Mouse (Mus musculus) CD4-positive, CD25-positive, alpha-beta regulatory T cell, adult 4 months (primary cell): ENCODE measurements around the gene Zfp560. TPM values are rescaled to one million over a fixed set of nuclear protein-coding genes. Genes with fewer than 3 reads are reported as not detected.
"Not testable (repeated sequence)": the region's sequence is repeated elsewhere in the genome, so short reads cannot be mapped to it uniquely, and the experiment has no call there.

Source experiments
- ATAC-seq: one replicate; pipeline ENCODE4 v1.8.0; 2017
- polyA plus RNA-seq, 2 experiments: library from polyadenylated mRNA; unstranded; fragments of 100-300 nt; shearing (Covaris generic); gene quantifications; one replicate each; pipeline ENCODE4 v1.2.1; 2017

The Zfp560 gene
- polyA plus RNA-seq, result 10 to 100 TPM; 27.0 to 37.1 TPM

DNA sequence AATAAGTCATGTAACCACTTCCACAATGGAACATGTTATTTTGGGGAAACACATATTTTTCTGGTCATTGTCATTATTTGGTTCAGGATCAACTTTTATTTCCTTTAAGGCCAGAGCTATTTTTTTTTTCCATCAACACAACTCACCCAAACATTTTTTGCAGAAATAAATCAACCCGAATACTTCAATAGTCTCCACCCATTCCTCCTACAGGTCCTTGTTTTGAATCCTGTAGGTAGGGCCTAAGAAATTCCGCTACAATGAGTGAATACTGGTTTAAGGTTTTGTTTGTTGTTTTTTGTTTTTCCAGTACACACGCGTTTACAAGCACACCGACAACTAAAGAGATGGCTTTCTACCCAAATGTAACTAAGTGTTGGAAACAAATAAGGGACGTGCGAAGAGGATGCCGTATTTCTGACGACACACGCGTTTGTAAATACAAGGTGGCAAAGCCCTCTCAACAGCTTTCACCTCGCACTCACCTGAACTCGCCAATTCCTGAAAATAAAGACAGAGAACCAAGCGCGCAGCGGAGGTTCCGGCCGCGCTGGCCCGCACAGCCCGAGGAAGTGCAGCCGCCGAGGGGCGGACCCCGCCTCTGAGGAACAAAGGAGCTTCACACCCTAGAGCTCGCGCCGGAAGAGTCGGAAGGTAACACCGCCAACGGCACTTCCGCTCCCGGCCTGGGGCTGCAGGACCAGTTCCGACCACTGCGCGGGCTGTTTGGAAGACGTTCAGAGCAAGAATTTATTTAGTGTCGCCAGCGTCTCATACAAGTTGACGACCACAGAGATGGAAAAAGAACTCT, at the start of gene Zfp560:
Zfp560 (minus strand) TSS at position 646 of the 811 bp plus-strand sequence.
- ATAC-seq, result peak; percentile 99

DNA sequence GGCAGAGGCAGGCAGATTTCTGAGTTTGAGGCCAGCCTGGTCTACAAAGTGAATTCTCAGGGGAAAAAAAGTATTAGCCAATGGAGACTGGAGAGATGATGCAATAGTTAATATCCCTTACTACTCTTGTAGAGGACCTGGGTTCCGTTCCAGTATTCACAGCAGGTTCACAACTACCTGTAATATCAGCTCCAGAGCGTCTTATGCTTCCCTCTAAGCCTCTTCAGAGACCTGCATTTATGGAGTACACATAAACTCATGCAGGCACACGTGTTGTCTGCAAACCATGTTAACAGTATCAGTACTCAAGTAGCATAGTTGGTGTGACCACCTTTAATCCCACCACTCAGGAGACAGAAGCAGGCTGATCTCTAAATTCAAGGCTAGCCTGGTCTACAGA, 45.0 kb upstream of the Zfp560 start:
- no peak for ATAC-seq

DNA sequence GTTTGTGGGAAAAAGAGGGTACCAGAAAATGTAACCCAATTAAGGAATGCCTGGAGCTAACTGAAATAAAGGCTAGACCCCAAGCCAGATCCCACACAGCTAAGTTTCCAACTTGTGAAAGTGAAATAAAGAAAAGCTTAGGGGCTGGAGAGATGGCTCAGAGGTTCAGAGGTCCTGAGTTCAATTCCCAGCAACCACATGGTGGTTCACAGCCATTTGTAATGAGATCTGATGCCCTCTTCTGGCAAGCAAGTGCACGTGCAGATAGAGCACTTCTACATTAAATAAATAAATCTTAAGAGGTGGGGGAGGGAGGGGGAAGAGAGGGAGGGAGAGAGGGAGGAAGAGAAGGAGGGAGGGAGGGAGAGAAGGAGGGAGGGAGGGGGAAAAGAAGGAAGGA, 26.5 kb upstream of the Zfp560 start:
- no peak for ATAC-seq

GRCm38 (mm10) chr9:20409319-20409718, 24.3 kb upstream of the Zfp560 start:
- no peak for ATAC-seq

DNA sequence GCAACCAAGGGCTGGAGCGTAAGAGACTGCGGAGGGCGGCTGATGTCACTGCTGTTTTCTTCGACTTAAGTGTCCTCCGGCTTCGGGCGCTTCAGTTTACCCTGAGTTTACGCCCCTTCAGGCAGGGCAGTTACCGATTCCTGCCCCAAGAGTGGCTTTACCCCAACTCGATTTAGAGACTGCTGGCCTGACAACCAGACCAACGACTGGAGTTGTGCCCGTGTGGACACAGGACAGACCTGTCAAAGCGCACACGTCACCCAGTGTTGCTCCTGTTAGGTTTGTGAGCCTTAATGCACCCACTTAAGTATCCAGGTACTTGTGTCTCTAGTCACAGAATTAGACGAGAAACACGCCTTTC, 346 bp upstream of the Zfp560 start:
- peak; percentile 41 for ATAC-seq

DNA sequence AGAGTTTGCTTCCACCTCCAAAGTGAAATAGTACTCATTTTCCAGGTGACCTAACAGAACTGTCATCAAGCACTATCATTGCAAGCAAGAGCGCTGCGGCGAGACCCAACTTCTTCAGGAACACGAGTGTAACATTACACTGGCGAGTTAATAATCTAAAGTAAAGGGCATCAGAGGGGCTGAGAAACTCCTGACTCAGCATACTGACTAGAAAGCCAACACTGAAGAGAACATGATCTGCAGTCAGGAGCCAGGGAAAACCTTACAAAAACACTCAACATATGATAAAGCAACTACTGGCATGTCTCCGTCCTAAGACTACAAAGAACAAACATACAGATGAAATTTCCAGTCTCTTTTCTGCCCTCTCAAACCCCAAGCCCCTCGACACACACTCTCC, 1.3 kb downstream of the Zfp560 start:
- ATAC-seq, result no peak

GRCm38 (mm10) chr9:20374712-20375111, 10.3 kb downstream of the Zfp560 start:
- no peak for ATAC-seq

DNA sequence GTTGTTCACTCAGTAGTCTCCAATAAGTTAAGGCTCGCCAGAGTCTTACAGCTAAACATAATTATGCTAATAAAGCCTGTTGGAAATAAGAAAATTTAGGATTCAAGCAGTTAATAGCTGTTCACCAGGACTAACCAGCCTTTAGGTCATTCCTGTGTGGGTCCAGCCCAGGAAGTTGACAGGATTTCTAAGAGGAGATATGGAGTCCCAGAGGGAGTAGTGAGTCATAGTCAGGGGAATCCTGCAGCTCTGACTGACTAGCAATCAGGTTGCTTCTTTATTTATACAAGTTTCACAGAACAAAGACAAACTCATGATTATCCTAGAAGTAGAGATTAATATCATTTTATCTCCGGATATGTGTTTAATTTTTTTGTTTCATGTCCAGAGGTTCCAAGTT, 17.7 kb downstream of the Zfp560 start:
- no peak for ATAC-seq

GRCm38 (mm10) chr9:20348501-20348900, 36.5 kb downstream of the Zfp560 start:
- ATAC-seq, result no peak

DNA sequence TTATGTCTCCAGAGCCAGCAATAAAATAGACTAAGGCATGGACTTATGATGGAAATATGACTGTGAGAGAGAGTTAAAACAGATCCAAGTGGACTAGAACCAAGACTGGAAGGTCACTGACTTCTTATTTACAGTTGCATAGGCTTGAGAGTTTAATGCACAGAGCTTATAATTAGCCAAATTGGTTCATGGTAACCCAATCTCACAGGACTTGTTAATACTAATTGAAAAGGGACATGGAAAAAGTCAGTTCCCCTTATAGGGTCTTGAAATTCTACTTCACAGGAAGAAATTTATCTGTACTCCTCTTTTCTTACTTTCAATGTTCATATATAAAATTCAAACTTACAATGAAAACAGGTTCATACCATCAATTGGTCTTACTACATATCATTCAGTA, 49.0 kb downstream of the Zfp560 start, which contains the start of gene Olfr18:
Olfr18 (minus strand) TSS at position 101 of the 400 bp plus-strand sequence.
- ATAC-seq, result no peak

DNA sequence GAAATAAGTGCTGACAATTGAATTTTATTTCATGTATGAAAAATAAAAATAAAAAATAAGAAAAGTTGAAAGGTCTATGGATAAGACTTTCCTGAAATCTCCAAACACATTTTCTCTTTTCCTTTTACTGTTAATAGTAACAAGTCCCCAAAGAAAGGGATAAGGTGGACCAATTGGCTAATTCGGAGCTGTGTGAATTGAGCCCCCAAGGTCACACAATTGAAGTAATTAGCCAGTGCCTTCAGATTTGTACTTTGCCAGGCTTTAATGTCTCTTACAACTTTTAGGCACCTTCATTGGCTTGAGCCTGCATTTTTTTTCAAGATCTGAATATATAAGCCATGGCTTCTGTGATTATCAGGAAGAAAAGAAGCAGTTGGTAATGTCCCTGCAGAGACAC, 86.7 kb downstream of the Zfp560 start, which contains the start of gene Olfr873:
Olfr873 (plus strand) TSS at position 301 of the 400 bp plus-strand sequence.
- no peak for ATAC-seq

GRCm38 (mm10) chr9:20295562-20295961, 89.4 kb downstream of the Zfp560 start:
- not testable (repeated sequence) for ATAC-seq

Other genes starting within 250 kb of the Zfp560 start
- not detected for gene Olfr870, start 211.1 kb downstream of the Zfp560 start, polyA plus RNA-seq
- not detected for gene Olfr871, start 173.0 kb downstream of the Zfp560 start, polyA plus RNA-seq
- not detected for gene Olfr872, start 148.1 kb downstream of the Zfp560 start, polyA plus RNA-seq
- gene Olfr39, start 102.8 kb downstream of the Zfp560 start, polyA plus RNA-seq, result not detected
- gene Olfr873, start 86.6 kb downstream of the Zfp560 start, polyA plus RNA-seq, result not detected
- not detected for gene Olfr18, start 49.1 kb downstream of the Zfp560 start, polyA plus RNA-seq
- gene Zfp26, start 75.0 kb upstream of the Zfp560 start, polyA plus RNA-seq, result 10 to 100 TPM; 21.6 to 27.6 TPM
- gene Zfp426, start 107.6 kb upstream of the Zfp560 start, polyA plus RNA-seq, result 10 to 100 TPM; 28.2 to 29.8 TPM
- 10 to 100 TPM; 44.4 to 58.5 TPM for gene Zfp266, start 136.2 kb upstream of the Zfp560 start, polyA plus RNA-seq
- gene Zfp846, start 196.1 kb upstream of the Zfp560 start, polyA plus RNA-seq, result 10 to 100 TPM; 12.3 to 18.8 TPM